Mouse (Mus musculus) MEL (cell line): ENCODE measurements around the gene Uchl5.
A peak's percentile ranks its signal among the peaks of the same experiment; 100 is the strongest.

Experiments
- CHD2 ChIP-seq: IDR thresholded peaks from 2 replicates; pipeline ENCODE4 v1.6.1; 2011; ENCODE audit warnings: low read length, improper control_type of control experiment
- CTCF ChIP-seq, 3 experiments: IDR thresholded peaks in 2 of 3; conservative IDR thresholded peaks in 1 of 3; 2 replicates each; pipeline ENCODE4 v1.5.1; 2011 to 2012; ENCODE audit warnings: low read length in 3 of 3, low read depth in 2 of 3, mild to moderate bottlenecking in 2 of 3, improper control_type of control experiment in 1 of 3, inconsistent platforms in 1 of 3, mixed read lengths in 1 of 3, moderate library complexity in 1 of 3; ENCODE audit not compliant: control insufficient read depth in 1 of 3, insufficient read depth in 1 of 3, poor library complexity in 1 of 3, severe bottlenecking in 1 of 3
- GABPA ChIP-seq: IDR thresholded peaks from 2 replicates; pipeline ENCODE4 v1.6.1; 2012; ENCODE audit warnings: low read depth, mild to moderate bottlenecking, inconsistent platforms, low read length, improper control_type of control experiment, moderate library complexity
- GATA1 ChIP-seq: IDR thresholded peaks from 2 replicates; pipeline ENCODE4 v1.6.1; 2011; ENCODE audit warnings: low read depth, low read length, improper control_type of control experiment
- MAFK ChIP-seq: IDR thresholded peaks from 2 replicates; pipeline ENCODE4 v1.6.1; 2011; ENCODE audit warnings: low read depth, mild to moderate bottlenecking, low read length, improper control_type of control experiment, borderline replicate concordance
- MEF2A ChIP-seq: IDR thresholded peaks from 2 replicates; pipeline ENCODE4 v1.6.1; 2014; ENCODE audit warnings: low read depth, mild to moderate bottlenecking, inconsistent platforms, low read length, improper control_type of control experiment; ENCODE audit not compliant: poor library complexity, insufficient replicate concordance, severe bottlenecking; ENCODE audit errors: extremely low read depth
- NELFE ChIP-seq: IDR thresholded peaks from 2 replicates; pipeline ENCODE4 v1.6.1; 2011; ENCODE audit warnings: low read depth, low read length, improper control_type of control experiment
- POLR2A ChIP-seq, 2 experiments: IDR thresholded peaks; 2 replicates each; pipeline ENCODE4 v1.6.1; 2011 to 2012; ENCODE audit warnings: low read length in 2 of 2, mild to moderate bottlenecking in 2 of 2, control low read depth in 1 of 2, improper control_type of control experiment in 1 of 2, low read depth in 1 of 2, moderate library complexity in 1 of 2; ENCODE audit not compliant: control insufficient read depth in 1 of 2, insufficient read depth in 1 of 2, poor library complexity in 1 of 2
- POLR2AphosphoS2 ChIP-seq: IDR thresholded peaks from 2 replicates; pipeline ENCODE4 v1.6.1; 2011; ENCODE audit warnings: low read length, improper control_type of control experiment
- RAD21 ChIP-seq: IDR thresholded peaks from 2 replicates; pipeline ENCODE4 v1.6.1; 2011; ENCODE audit warnings: mild to moderate bottlenecking, low read depth, low read length, improper control_type of control experiment
- RCOR1 ChIP-seq: IDR thresholded peaks from 2 replicates; pipeline ENCODE4 v1.6.1; 2012; ENCODE audit warnings: low read depth, mild to moderate bottlenecking, inconsistent platforms, low read length, improper control_type of control experiment
- SIN3A ChIP-seq: IDR thresholded peaks from 2 replicates; pipeline ENCODE4 v1.6.1; 2012; ENCODE audit warnings: low read length, improper control_type of control experiment, inconsistent platforms
- USF1 ChIP-seq: IDR thresholded peaks from 2 replicates; pipeline ENCODE4 v1.6.1; 2014; ENCODE audit warnings: low read depth, mild to moderate bottlenecking, inconsistent platforms, low read length, improper control_type of control experiment, moderate library complexity
- ZNF384 ChIP-seq: IDR thresholded peaks from 2 replicates; pipeline ENCODE4 v1.6.1; 2012; ENCODE audit warnings: low read depth, mild to moderate bottlenecking, inconsistent platforms, low read length, improper control_type of control experiment

DNA sequence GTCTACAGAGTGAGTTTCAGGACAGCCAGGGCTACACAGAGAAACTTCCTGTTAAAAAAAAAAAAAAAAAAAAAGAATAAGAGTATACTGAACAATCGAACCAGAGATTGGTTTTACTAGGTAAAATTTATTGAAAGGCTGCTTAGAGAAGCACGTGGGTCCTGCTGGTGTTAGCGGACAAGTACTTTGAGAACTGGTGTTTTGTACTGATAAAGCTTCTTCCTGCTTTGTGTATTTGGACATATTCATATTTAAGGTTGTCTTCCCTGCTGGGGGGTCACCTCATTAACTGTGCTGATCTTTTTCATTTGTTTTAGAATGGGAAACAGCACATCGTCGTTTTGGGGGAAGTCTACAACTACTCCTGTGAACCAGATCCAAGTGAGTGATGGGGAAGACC, 35.7 kb upstream of the Uchl5 start:
- TF ChIP-seq CTCF (IDR thresholded peaks at IDR 0.05 in 2 of 3, conservative IDR thresholded peaks at IDR 0.05 in 1 of 3; ENCODE audit: control insufficient read depth in 1 of 3, insufficient read depth in 1 of 3, low read depth in 2 of 3, low read length in 3 of 3, poor library complexity in 1 of 3, severe bottlenecking in 1 of 3) (no peak), POLR2AphosphoS2 (no peak), GABPA (no peak), CHD2 (no peak), ZNF384 (peak; percentile 45; the same call in 1 of the 2 replicates), MEF2A (no peak), GATA1 (peak; percentile 42), SIN3A (0 out of 2 replicates have a peak, but pooled peaks have one; percentile 20), NELFE (no peak), RCOR1 (no peak), RAD21 (no peak), MAFK (no peak), POLR2A (IDR thresholded peaks at IDR 0.05; ENCODE audit: control insufficient read depth in 1 of 2, insufficient read depth in 1 of 2, low read depth in 1 of 2, low read length in 2 of 2, poor library complexity in 1 of 2) (no peak), USF1 (no peak)
